Mouse (Mus musculus) heart, embryonic 14.5 days (tissue): Measurements from ENCODE around the gene Brk1. TPM values are rescaled to one million over a fixed set of nuclear protein-coding genes. Genes with fewer than 3 reads are reported as not detected.

Experiments
- ATAC-seq: fragments of 200-750 bp; cut with Nextera tagmentation; 2 replicates; pipeline ENCODE4 v1.8.0; 2017; ENCODE audit warnings: low read depth, moderate TSS enrichment; ENCODE audit not compliant: insufficient number of reproducible peaks, insufficient read depth, low FRiP score
- H3K27ac ChIP-seq, 2 experiments: fragments of 200-500 bp in 1 of 2; fragments of 300-500 bp in 1 of 2; sonication (generic) in 1 of 2; replicated peaks in 1 of 2; 2 replicates each; pipeline ENCODE4 v1.5.1; 2012 to 2014; ENCODE audit warnings: low read depth in 2 of 2, low read length in 2 of 2, control low read depth in 1 of 2, mild to moderate bottlenecking in 1 of 2, mixed read lengths in 1 of 2; ENCODE audit not compliant: control insufficient read depth in 1 of 2, insufficient read depth in 1 of 2
- H3K27me3 ChIP-seq: fragments of 300-500 bp; sonication (generic); 2 replicates; pipeline ENCODE4 v1.6.1; 2014; ENCODE audit warnings: mild to moderate bottlenecking, low read length, control low read depth; ENCODE audit not compliant: control insufficient read depth, insufficient read depth
- H3K36me3 ChIP-seq: fragments of 300-500 bp; sonication (generic); 2 replicates; pipeline ENCODE4 v1.6.1; 2014; ENCODE audit warnings: mild to moderate bottlenecking, control low read depth, low read length, mixed read lengths; ENCODE audit not compliant: control insufficient read depth, insufficient read depth
- H3K4me1 ChIP-seq, 2 experiments: fragments of 200-500 bp in 1 of 2; fragments of 300-500 bp in 1 of 2; sonication (generic) in 1 of 2; 2 replicates each; pipeline ENCODE4 v1.6.1; 2012 to 2014; ENCODE audit warnings: low read length in 2 of 2, control low read depth in 1 of 2, mixed read lengths in 1 of 2; ENCODE audit not compliant: control insufficient read depth in 2 of 2, insufficient read depth in 2 of 2
- H3K4me2 ChIP-seq: fragments of 300-500 bp; sonication (generic); 2 replicates; pipeline ENCODE4 v1.6.1; 2014; ENCODE audit warnings: mild to moderate bottlenecking, low read length
- H3K4me3 ChIP-seq, 2 experiments: fragments of 200-500 bp in 1 of 2; fragments of 300-500 bp in 1 of 2; sonication (generic) in 1 of 2; 2 replicates each; pipeline ENCODE4 v1.5.1; 2012 to 2014; ENCODE audit warnings: low read length in 2 of 2, mild to moderate bottlenecking in 2 of 2, control low read depth in 1 of 2, low read depth in 1 of 2, moderate library complexity in 1 of 2; ENCODE audit not compliant: control insufficient read depth in 1 of 2, insufficient read depth in 1 of 2
- H3K9ac ChIP-seq: fragments of 300-500 bp; sonication (generic); 2 replicates; pipeline ENCODE4 v1.6.1; 2014; ENCODE audit warnings: mild to moderate bottlenecking, low read length
- H3K9me3 ChIP-seq: fragments of 300-500 bp; sonication (generic); 2 replicates; pipeline ENCODE4 v1.6.1; 2016; ENCODE audit warnings: low read length, control low read depth; ENCODE audit not compliant: control insufficient read depth
- WGBS: fragments of 180-500 bp; shearing (Covaris S2); extraction: QIAGEN DNeasy Blood & Tissue Kit; methylation state at CpG from one replicate; pipeline ENCODE4 v1.1.7; 2014; 5-methylcytosine and 5-hydroxymethylcytosine counted together
- polyA plus RNA-seq: library from polyadenylated mRNA; unstranded; fragments of >200 nt; fragmentation: Nextera tagmentation; extraction: Ambion mirVana; gene quantifications from 2 replicates; pipeline ENCODE4 v1.2.1, GENCODE M21; 2014

Gene Brk1
- polyA plus RNA-seq, 1 experiment from 2014 or later: 197 TPM

- WGBS: 75% methylated on average over 8 of the region's 8 CpGs
- no peak overlapping the region for H3K4me2 ChIP-seq
- no peak for ATAC-seq
- no peak overlapping the region for H3K4me3 ChIP-seq
- no peaks in the 10 kb centered on the region for H3K27me3 ChIP-seq
- no peaks in the 10 kb centered on the region for H3K9me3 ChIP-seq
- H3K27ac ChIP-seq: no peak overlapping the region
- H3K36me3 ChIP-seq: no peaks in the 10 kb centered on the region
- H3K9ac ChIP-seq: no peak overlapping the region
- peaks cover 2 to 3% of the 10 kb centered on the region in 2 experiments; a peak in 2 of 4 replicates for H3K4me1 ChIP-seq
Observed at GRCm38 (mm10) chr6:113642605-113643004, 38.0 kb downstream of the Brk1 start.

DNA sequence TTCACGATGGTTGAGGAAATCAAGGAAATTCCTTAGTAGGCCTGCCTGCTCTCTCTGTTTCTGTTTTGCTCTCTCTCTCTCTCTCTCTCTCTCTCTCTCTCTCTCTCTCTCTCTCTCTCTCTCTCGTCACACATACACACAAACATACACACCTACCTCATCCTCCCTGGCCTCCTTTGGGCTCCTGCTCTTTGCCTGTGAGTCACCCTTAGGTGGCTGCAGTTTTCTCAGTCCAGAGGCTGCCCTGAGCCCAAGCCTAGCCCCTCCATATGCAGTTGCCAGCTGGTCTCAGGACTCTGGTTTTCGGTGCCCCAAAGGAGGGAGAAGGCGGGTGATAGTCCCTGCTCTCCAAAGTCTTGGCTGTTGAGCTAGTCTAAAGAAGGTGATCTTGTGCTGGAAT, 38.4 kb downstream of the Brk1 start:
- Histone ChIP-seq H3K9ac (no peak overlapping the region), H3K9me3 (no peaks in the 10 kb centered on the region), H3K4me1 (peaks cover 2 to 3% of the 10 kb centered on the region in 2 experiments; a peak in 2 of 4 replicates), H3K27me3 (no peaks in the 10 kb centered on the region), H3K4me3 (no peak overlapping the region), H3K4me2 (no peak overlapping the region), H3K36me3 (no peaks in the 10 kb centered on the region), H3K27ac (no peak overlapping the region)
- WGBS: 65% methylated on average over 4 of the region's 4 CpGs
- no peak for ATAC-seq

DNA sequence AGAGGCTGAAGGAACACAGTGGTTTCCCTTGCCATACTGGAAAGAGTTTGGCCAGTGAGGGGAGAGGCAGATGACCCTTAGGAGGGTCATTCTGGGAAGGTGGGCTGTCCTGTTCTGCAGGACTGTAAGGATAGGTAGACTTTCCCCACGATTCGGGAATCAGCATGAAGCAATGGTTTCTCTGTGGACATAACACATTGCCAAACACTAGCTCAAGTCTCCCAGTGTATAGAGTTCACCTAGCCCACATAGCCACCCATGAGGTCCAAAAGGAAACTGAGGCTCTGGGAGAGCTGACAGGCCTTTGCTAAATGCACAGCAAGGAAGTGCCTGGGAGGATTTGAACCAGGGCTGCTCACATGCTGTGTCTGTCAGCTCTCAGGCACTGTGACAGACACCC, 39.4 kb downstream of the Brk1 start:
- no peaks in the 10 kb centered on the region for H3K27me3 ChIP-seq
- H3K9me3 ChIP-seq: no peaks in the 10 kb centered on the region
- 98% methylated on average over 2 of the region's 2 CpGs for WGBS
- no peak overlapping the region for H3K9ac ChIP-seq
- no peak overlapping the region for H3K4me2 ChIP-seq
- H3K4me3 ChIP-seq: no peak overlapping the region
- H3K36me3 ChIP-seq: no peaks in the 10 kb centered on the region
- ATAC-seq: no peak
- H3K27ac ChIP-seq: peak overlapping the region; percentile 69 to 72; a peak in 3 of 4 replicates
- peaks cover 2 to 3% of the 10 kb centered on the region in 2 experiments; a peak in 2 of 4 replicates for H3K4me1 ChIP-seq

DNA sequence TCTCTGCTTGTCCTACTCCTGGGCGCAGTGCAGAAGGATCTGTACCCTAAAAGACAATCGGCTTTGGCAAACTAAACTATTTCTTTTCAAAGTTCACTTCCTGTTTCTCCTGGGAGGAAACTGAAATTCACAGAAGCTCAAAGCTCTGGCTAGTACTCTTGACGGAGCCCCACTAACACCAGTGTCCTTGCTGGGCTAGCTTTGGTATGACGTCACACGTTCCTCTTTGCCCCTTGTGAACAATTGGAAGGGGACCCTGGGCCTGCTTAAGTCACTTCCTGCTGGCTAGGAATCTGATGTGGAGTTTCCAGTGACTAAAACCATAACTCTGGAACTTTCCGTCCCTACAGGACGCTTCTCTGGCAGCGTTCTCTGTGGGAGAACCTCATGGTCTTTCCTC, 40.2 kb downstream of the Brk1 start:
- Histone ChIP-seq H3K9me3 (no peaks in the 10 kb centered on the region), H3K27ac (peak overlapping the region; percentile 69 to 72), H3K27me3 (no peaks in the 10 kb centered on the region), H3K9ac (no peak overlapping the region), H3K4me1 (peaks cover 2 to 3% of the 10 kb centered on the region in 2 experiments; a peak in 2 of 4 replicates), H3K36me3 (no peaks in the 10 kb centered on the region), H3K4me3 (no peak overlapping the region), H3K4me2 (no peak overlapping the region)
- WGBS: 63% methylated on average over 8 of the region's 8 CpGs
- ATAC-seq: peak; percentile 41

- no peak for ATAC-seq
- 82% methylated on average over 7 of the region's 7 CpGs for WGBS
- Histone ChIP-seq H3K27me3 (no peaks in the 10 kb centered on the region), H3K27ac (no peak overlapping the region), H3K36me3 (no peaks in the 10 kb centered on the region), H3K4me3 (no peak overlapping the region), H3K4me1 (peaks cover 2 to 6% of the 10 kb centered on the region in 2 experiments; a peak in 3 of 4 replicates), H3K4me2 (no peak overlapping the region), H3K9ac (no peak overlapping the region), H3K9me3 (no peaks in the 10 kb centered on the region)
Observed at GRCm38 (mm10) chr6:113649346-113650196, 45.0 kb downstream of the Brk1 start.

DNA sequence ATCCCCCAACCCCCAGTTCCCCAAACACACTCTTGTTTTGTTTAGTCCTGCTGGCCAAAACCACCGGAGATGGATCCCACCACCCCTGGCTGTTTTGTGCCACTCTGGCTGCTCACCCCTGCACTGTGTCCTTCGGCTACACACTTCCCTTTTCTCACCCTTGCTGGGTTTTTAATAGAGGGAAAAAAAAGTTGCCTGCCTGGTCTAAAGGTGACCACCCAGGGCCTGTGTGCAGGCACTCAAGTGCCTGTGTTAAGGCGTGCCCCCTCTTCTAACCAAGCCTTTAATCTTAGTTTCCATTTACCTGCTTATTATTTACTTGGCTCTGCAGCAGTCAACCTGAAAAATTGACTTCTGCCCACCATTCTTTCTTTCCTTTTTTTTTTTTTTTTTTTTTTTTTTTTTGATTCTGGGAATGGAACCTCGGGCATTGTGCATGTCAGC, 45.6 kb downstream of the Brk1 start:
- Histone ChIP-seq H3K4me3 (no peak overlapping the region), H3K27me3 (no peaks in the 10 kb centered on the region), H3K9me3 (no peaks in the 10 kb centered on the region), H3K4me2 (no peak overlapping the region), H3K4me1 (peaks cover 2% of the 10 kb centered on the region in 2 experiments; a peak in 1 of 4 replicates), H3K9ac (no peak overlapping the region), H3K36me3 (no peaks in the 10 kb centered on the region), H3K27ac (no peak overlapping the region)
- ATAC-seq: no peak
- 76% methylated on average over 4 of the region's 4 CpGs for WGBS

DNA sequence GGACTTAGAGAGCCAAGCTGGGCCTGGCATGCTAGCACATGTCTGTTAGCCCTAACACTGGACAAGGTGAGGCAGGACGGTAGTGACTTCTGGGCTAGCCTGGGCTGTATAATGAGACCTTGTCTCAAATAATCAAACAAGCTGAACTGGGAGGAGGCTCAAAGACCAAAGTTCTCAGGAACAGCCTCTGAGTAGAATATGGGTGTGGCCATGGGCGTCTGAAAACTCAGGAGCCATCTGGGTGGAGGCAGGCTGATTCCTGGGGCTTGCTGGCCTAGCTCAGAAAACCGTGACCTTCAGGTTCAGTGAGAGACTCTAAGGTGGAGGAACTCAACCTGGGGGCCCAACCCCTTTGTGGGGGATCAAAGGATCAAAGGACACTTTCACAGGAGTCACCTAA, 47.1 kb downstream of the Brk1 start:
- 66% methylated on average over 3 of the region's 3 CpGs for WGBS
- Histone ChIP-seq H3K9ac (no peak overlapping the region), H3K9me3 (no peaks in the 10 kb centered on the region), H3K4me2 (no peak overlapping the region), H3K27me3 (no peaks in the 10 kb centered on the region), H3K36me3 (no peaks in the 10 kb centered on the region), H3K4me3 (no peak overlapping the region), H3K4me1 (peaks cover 2% of the 10 kb centered on the region in 2 experiments; a peak in 1 of 4 replicates), H3K27ac (no peak overlapping the region)
- ATAC-seq: no peak
